Mouse (Mus musculus): ENCODE results near the gene Smyd1. TPM values are rescaled to one million over a fixed set of nuclear protein-coding genes. Genes with fewer than 3 reads are reported as not detected.
"Not testable (repeated sequence)": the region's sequence is repeated elsewhere in the genome, so short reads cannot be mapped to it uniquely, and the experiment has no call there.

Smyd1 gene
- polyA plus RNA-seq, 1 experiment from 2014 or later = 0.18 TPM

GRCm38 (mm10) chr6:71333031-71333430 lies 11.0 kb upstream of the Smyd1 start:
- Histone ChIP-seq H3K4me1 (ENCODE audit: control insufficient read depth, insufficient read depth, low read length) (no peaks in the 10 kb centered on the region), H3K4me2 (ENCODE audit: low read length) (no peak overlapping the region), H3K27ac (replicated peaks; ENCODE audit: low read depth, low read length) (no peak overlapping the region), H3K4me3 (replicated peaks; ENCODE audit: low read depth, low read length) (no peak overlapping the region), H3K27me3 (ENCODE audit: control insufficient read depth, insufficient read depth, low read length) (no peaks in the 10 kb centered on the region), H3K9me3 (ENCODE audit: control insufficient read depth, low read length) (no peaks in the 10 kb centered on the region), H3K36me3 (ENCODE audit: control insufficient read depth, insufficient read depth, low read length) (no peaks in the 10 kb centered on the region), H3K9ac (replicated peaks; ENCODE audit: low read length) (no peak overlapping the region)
- DNase-seq (no peak), ATAC-seq (ENCODE audit: low FRiP score, low TSS enrichment) (no peak)
- 77% methylated on average over 3 of the region's 3 CpGs for WGBS

GRCm38 (mm10) chr6:71332236-71332965 lies 10.4 kb upstream of the Smyd1 start:
- H3K27ac ChIP-seq (replicated peaks; ENCODE audit: low read depth, low read length) = no peak overlapping the region
- DNase-seq (no peak), ATAC-seq (ENCODE audit: low FRiP score, low TSS enrichment) (no peak)
- H3K4me2 ChIP-seq (ENCODE audit: low read length) = no peak overlapping the region
- H3K4me1 ChIP-seq (ENCODE audit: control insufficient read depth, insufficient read depth, low read length) = no peaks in the 10 kb centered on the region
- H3K4me3 ChIP-seq (replicated peaks; ENCODE audit: low read depth, low read length) = no peak overlapping the region
- no peaks in the 10 kb centered on the region for H3K36me3 ChIP-seq (ENCODE audit: control insufficient read depth, insufficient read depth, low read length)
- no peak overlapping the region for H3K9ac ChIP-seq (replicated peaks; ENCODE audit: low read length)
- WGBS = 86% methylated on average over 11 of the region's 11 CpGs
- H3K9me3 ChIP-seq (ENCODE audit: control insufficient read depth, low read length) = no peaks in the 10 kb centered on the region
- H3K27me3 ChIP-seq (ENCODE audit: control insufficient read depth, insufficient read depth, low read length) = no peaks in the 10 kb centered on the region

- H3K9me3 ChIP-seq (ENCODE audit: control insufficient read depth, low read length); H3K4me3 ChIP-seq (replicated peaks; ENCODE audit: low read depth, low read length); ATAC-seq (ENCODE audit: low FRiP score, low TSS enrichment); H3K9ac ChIP-seq (replicated peaks; ENCODE audit: low read length); H3K4me1 ChIP-seq (ENCODE audit: control insufficient read depth, insufficient read depth, low read length); H3K36me3 ChIP-seq (ENCODE audit: control insufficient read depth, insufficient read depth, low read length); DNase-seq; H3K27ac ChIP-seq (replicated peaks; ENCODE audit: low read depth, low read length); H3K4me2 ChIP-seq (ENCODE audit: low read length); H3K27me3 ChIP-seq (ENCODE audit: control insufficient read depth, insufficient read depth, low read length): not testable (repeated sequence)
- WGBS = 95% methylated on average over 1 of the region's 4 CpGs
These were observed 9.5 kb upstream of the Smyd1 start for GRCm38 (mm10) chr6:71331491-71331890.

- Histone ChIP-seq H3K27me3 (ENCODE audit: control insufficient read depth, insufficient read depth, low read length) (no peaks in the 10 kb centered on the region), H3K27ac (replicated peaks; ENCODE audit: low read depth, low read length) (no peak overlapping the region)
- ATAC-seq (ENCODE audit: low FRiP score, low TSS enrichment) = no peak
These were observed 8.5 kb upstream of the Smyd1 start for GRCm38 (mm10) chr6:71330486-71330885.

GRCm38 (mm10) chr6:71329881-71330280 lies 7.8 kb upstream of the Smyd1 start:
- Histone ChIP-seq H3K4me2 (ENCODE audit: low read length) (no peak overlapping the region), H3K36me3 (ENCODE audit: control insufficient read depth, insufficient read depth, low read length) (no peaks in the 10 kb centered on the region), H3K9me3 (ENCODE audit: control insufficient read depth, low read length) (no peaks in the 10 kb centered on the region), H3K4me3 (replicated peaks; ENCODE audit: low read depth, low read length) (no peak overlapping the region), H3K4me1 (ENCODE audit: control insufficient read depth, insufficient read depth, low read length) (no peaks in the 10 kb centered on the region), H3K9ac (replicated peaks; ENCODE audit: low read length) (no peak overlapping the region), H3K27me3 (ENCODE audit: control insufficient read depth, insufficient read depth, low read length) (no peaks in the 10 kb centered on the region), H3K27ac (replicated peaks; ENCODE audit: low read depth, low read length) (no peak overlapping the region)
- 92% methylated on average over 6 of the region's 6 CpGs for WGBS
- no peak for DNase-seq
- no peak for ATAC-seq (ENCODE audit: low FRiP score, low TSS enrichment)

More at GRCm38 (mm10) chr6:71330486-71330885, 8.5 kb upstream of the Smyd1 start:
- Histone ChIP-seq H3K4me2 (ENCODE audit: low read length) (no peak overlapping the region), H3K9ac (replicated peaks; ENCODE audit: low read length) (no peak overlapping the region), H3K36me3 (ENCODE audit: control insufficient read depth, insufficient read depth, low read length) (no peaks in the 10 kb centered on the region), H3K9me3 (ENCODE audit: control insufficient read depth, low read length) (no peaks in the 10 kb centered on the region), H3K4me3 (replicated peaks; ENCODE audit: low read depth, low read length) (no peak overlapping the region), H3K4me1 (ENCODE audit: control insufficient read depth, insufficient read depth, low read length) (no peaks in the 10 kb centered on the region)
- 84% methylated on average over 7 of the region's 7 CpGs for WGBS
- DNase-seq = no peak

GRCm38 (mm10) chr6:71324816-71325215 lies 2.8 kb upstream of the Smyd1 start:
- Histone ChIP-seq H3K9ac (replicated peaks; ENCODE audit: low read length) (no peak overlapping the region), H3K9me3 (ENCODE audit: control insufficient read depth, low read length) (no peaks in the 10 kb centered on the region), H3K4me1 (ENCODE audit: control insufficient read depth, insufficient read depth, low read length) (no peaks in the 10 kb centered on the region), H3K4me3 (replicated peaks; ENCODE audit: low read depth, low read length) (no peak overlapping the region), H3K27ac (replicated peaks; ENCODE audit: low read depth, low read length) (no peak overlapping the region), H3K27me3 (ENCODE audit: control insufficient read depth, insufficient read depth, low read length) (no peaks in the 10 kb centered on the region), H3K36me3 (ENCODE audit: control insufficient read depth, insufficient read depth, low read length) (no peaks in the 10 kb centered on the region), H3K4me2 (ENCODE audit: low read length) (no peak overlapping the region)
- ATAC-seq (ENCODE audit: low FRiP score, low TSS enrichment) (no peak), DNase-seq (no peak)
- WGBS = 92% methylated on average over 9 of the region's 9 CpGs

- no peak for DNase-seq
- no peak for ATAC-seq (ENCODE audit: low FRiP score, low TSS enrichment)
- H3K4me3 ChIP-seq (replicated peaks; ENCODE audit: low read depth, low read length) = no peak within 1 kb of the TSS
- no peaks in the 10 kb centered on the region for H3K4me1 ChIP-seq (ENCODE audit: control insufficient read depth, insufficient read depth, low read length)
- no peak within 1 kb of the TSS for H3K27ac ChIP-seq (replicated peaks; ENCODE audit: low read depth, low read length)
- H3K9me3 ChIP-seq (ENCODE audit: control insufficient read depth, low read length) = no peaks in the 10 kb centered on the region
- no peak within 1 kb of the TSS for H3K4me2 ChIP-seq (ENCODE audit: low read length)
- H3K9ac ChIP-seq (replicated peaks; ENCODE audit: low read length) = no peak within 1 kb of the TSS
- H3K36me3 ChIP-seq (ENCODE audit: control insufficient read depth, insufficient read depth, low read length) = no peaks in the 10 kb centered on the region
- no peaks in the 10 kb centered on the region for H3K27me3 ChIP-seq (ENCODE audit: control insufficient read depth, insufficient read depth, low read length)
- 87% methylated on average over 7 of the region's 7 CpGs for WGBS
These were observed 473 bp upstream of the Smyd1 start, which contains the start of gene Cd8b1 for GRCm38 (mm10) chr6:71322491-71322921. Cd8b1 (plus strand) TSS chr6:71322788.

GRCm38 (mm10) chr6:71307486-71307885 lies 14.5 kb downstream of the Smyd1 start:
- no peak overlapping the region for H3K27ac ChIP-seq (replicated peaks; ENCODE audit: low read depth, low read length)
- DNase-seq (no peak), ATAC-seq (ENCODE audit: low FRiP score, low TSS enrichment) (no peak)
- no peaks in the 10 kb centered on the region for H3K36me3 ChIP-seq (ENCODE audit: control insufficient read depth, insufficient read depth, low read length)
- H3K4me1 ChIP-seq (ENCODE audit: control insufficient read depth, insufficient read depth, low read length) = no peaks in the 10 kb centered on the region
- H3K9me3 ChIP-seq (ENCODE audit: control insufficient read depth, low read length) = no peaks in the 10 kb centered on the region
- H3K9ac ChIP-seq (replicated peaks; ENCODE audit: low read length) = no peak overlapping the region
- no peak overlapping the region for H3K4me3 ChIP-seq (replicated peaks; ENCODE audit: low read depth, low read length)
- WGBS = 89% methylated on average over 8 of the region's 8 CpGs
- no peaks in the 10 kb centered on the region for H3K27me3 ChIP-seq (ENCODE audit: control insufficient read depth, insufficient read depth, low read length)
- H3K4me2 ChIP-seq (ENCODE audit: low read length) = no peak overlapping the region

GRCm38 (mm10) chr6:71302097-71302731 lies 19.8 kb downstream of the Smyd1 start:
- no peaks in the 10 kb centered on the region for H3K27me3 ChIP-seq (ENCODE audit: control insufficient read depth, insufficient read depth, low read length)
- no peak for ATAC-seq (ENCODE audit: low FRiP score, low TSS enrichment)
- DNase-seq = peak; percentile 4
- WGBS = 73% methylated on average over 6 of the region's 6 CpGs
- H3K36me3 ChIP-seq (ENCODE audit: control insufficient read depth, insufficient read depth, low read length) = no peaks in the 10 kb centered on the region
- H3K4me3 ChIP-seq (replicated peaks; ENCODE audit: low read depth, low read length) = no peak overlapping the region
- H3K4me2 ChIP-seq (ENCODE audit: low read length) = no peak overlapping the region
- H3K27ac ChIP-seq (replicated peaks; ENCODE audit: low read depth, low read length) = no peak overlapping the region
- no peaks in the 10 kb centered on the region for H3K4me1 ChIP-seq (ENCODE audit: control insufficient read depth, insufficient read depth, low read length)
- H3K9me3 ChIP-seq (ENCODE audit: control insufficient read depth, low read length) = no peaks in the 10 kb centered on the region
- H3K9ac ChIP-seq (replicated peaks; ENCODE audit: low read length) = no peak overlapping the region

Measured in midbrain, embryonic 14.5 days (tissue).